Comparison of ENCODE assay signal across 8 mouse cellular contexts in genomic region chr16:32812888-32813361, GRCm38 (mm10). TPM values are rescaled to one million over a fixed set of nuclear protein-coding genes. Genes with fewer than 3 reads are reported as not detected.
DNase-seq lines count a peak whose midpoint lies in the region; ATAC-seq and TF ChIP-seq lines count a peak whose summit lies in the region.

No protein-coding gene starts in this region.

- H3K9ac ChIP-seq in hindbrain, embryonic 12.5 days, result no peak overlapping the region
- no peak overlapping the region for H3K9ac ChIP-seq in intestine, postnatal 0 days (ENCODE audit: low read depth, low read length)
- no peak overlapping the region for H3K9ac ChIP-seq in midbrain, embryonic 13.5 days (replicated peaks)

- TF ChIP-seq CTCF in intestine, postnatal 0 days (IDR thresholded peaks at IDR 0.05; ENCODE audit: low read depth), result peak; percentile 97

- H3K27me3 ChIP-seq in hindbrain, embryonic 10.5 days (ENCODE audit: insufficient read depth, poor library complexity, severe bottlenecking), result peaks cover 10% of the 10 kb centered on the region; the same call in 1 of the 2 replicates
- H3K27me3 ChIP-seq in hindbrain, embryonic 12.5 days, result no peaks in the 10 kb centered on the region; the same call in 1 of the 2 replicates
- H3K27me3 ChIP-seq in intestine, postnatal 0 days (replicated peaks; ENCODE audit: control insufficient read depth, insufficient read depth, low read length), result no peaks in the 10 kb centered on the region
- H3K27me3 ChIP-seq in limb, embryonic 10.5 days (ENCODE audit: low read depth, poor library complexity, severe bottlenecking), result peaks cover 6% of the 10 kb centered on the region
- H3K27me3 ChIP-seq in midbrain, embryonic 13.5 days, result 0 out of 2 replicates have a peak, but pooled peaks cover 3% of the 10 kb centered on the region

- WGBS in hindbrain, embryonic 10.5 days, result 3% methylated on average over 9 of the region's 9 CpGs
- WGBS in hindbrain, embryonic 12.5 days, result 3% methylated on average over 9 of the region's 9 CpGs
- 2% methylated on average over 9 of the region's 9 CpGs for WGBS in intestine, postnatal 0 days
- 1% methylated on average over 9 of the region's 9 CpGs for WGBS in limb, embryonic 10.5 days
- WGBS in midbrain, embryonic 13.5 days, result 2% methylated on average over 9 of the region's 9 CpGs

- intact Hi-C loops in gastrocnemius, postnatal 36 days (cut with DNase I), result loop anchor here (5.0 kb wide), 3 partner anchors 64 to 209 kb away; partner anchors contain the start of genes Fyttd1 and Rubcn

- H3K9me3 ChIP-seq in hindbrain, embryonic 10.5 days, result no peaks in the 10 kb centered on the region
- no peaks in the 10 kb centered on the region for H3K9me3 ChIP-seq in hindbrain, embryonic 12.5 days (replicated peaks)
- H3K9me3 ChIP-seq in intestine, postnatal 0 days (ENCODE audit: control insufficient read depth), result no peaks in the 10 kb centered on the region
- no peaks in the 10 kb centered on the region for H3K9me3 ChIP-seq in limb, embryonic 10.5 days (replicated peaks)
- H3K9me3 ChIP-seq in midbrain, embryonic 13.5 days, result no peaks in the 10 kb centered on the region

- H3K27ac ChIP-seq in hindbrain, embryonic 10.5 days, result no peak overlapping the region
- H3K27ac ChIP-seq in hindbrain, embryonic 12.5 days, result no peak overlapping the region
- H3K27ac ChIP-seq in intestine, postnatal 0 days (ENCODE audit: low read depth, low read length), result no peak overlapping the region
- H3K27ac ChIP-seq in limb, embryonic 10.5 days, result no peak overlapping the region
- no peak overlapping the region for H3K27ac ChIP-seq in midbrain, embryonic 13.5 days

- no peaks in the 10 kb centered on the region for H3K36me3 ChIP-seq in hindbrain, embryonic 10.5 days
- H3K36me3 ChIP-seq in hindbrain, embryonic 12.5 days, result no peaks in the 10 kb centered on the region
- H3K36me3 ChIP-seq in intestine, postnatal 0 days (ENCODE audit: control insufficient read depth, insufficient read depth), result no peaks in the 10 kb centered on the region
- H3K36me3 ChIP-seq in limb, embryonic 10.5 days, result no peaks in the 10 kb centered on the region
- no peaks in the 10 kb centered on the region for H3K36me3 ChIP-seq in midbrain, embryonic 13.5 days

- ATAC-seq in hindbrain, embryonic 12.5 days (ENCODE audit: low FRiP score), result no peak
- no peak for ATAC-seq in intestine, postnatal 0 days
- peak; percentile 58; the same call in 1 of the 2 replicates for ATAC-seq in midbrain, embryonic 13.5 days

- no peak overlapping the region; the same call in 1 of the 2 replicates for H3K4me2 ChIP-seq in hindbrain, embryonic 12.5 days (replicated peaks)
- peak overlapping the region; percentile 47 for H3K4me2 ChIP-seq in intestine, postnatal 0 days (replicated peaks; ENCODE audit: low read depth)
- no peak overlapping the region for H3K4me2 ChIP-seq in midbrain, embryonic 13.5 days (replicated peaks)

- DNase-seq in hindbrain, embryonic 10.5 days (ENCODE audit: low spot score), result peak; percentile 84
- DNase-seq in embryo, embryonic 11 days, result peak; percentile 92
- DNase-seq in gastrocnemius, postnatal 36 days, result peak; percentile 77 to 85
- DNase-seq in limb, embryonic 10.5 days (ENCODE audit: low spot score), result peak; percentile 89
- peak; percentile 68 for DNase-seq in spleen, adult 12 weeks (ENCODE audit: low spot score)

- H3K4me3 ChIP-seq in hindbrain, embryonic 10.5 days, result no peak overlapping the region
- no peak overlapping the region for H3K4me3 ChIP-seq in hindbrain, embryonic 12.5 days
- 0 out of 2 replicates have a peak overlapping the region, but pooled peaks have one; percentile 11 for H3K4me3 ChIP-seq in intestine, postnatal 0 days (ENCODE audit: low read depth, low read length)
- no peak overlapping the region; the same call in 1 of the 2 replicates for H3K4me3 ChIP-seq in limb, embryonic 10.5 days
- H3K4me3 ChIP-seq in midbrain, embryonic 13.5 days (replicated peaks), result no peak overlapping the region

- peaks cover 21% of the 10 kb centered on the region for H3K4me1 ChIP-seq in hindbrain, embryonic 10.5 days (replicated peaks)
- H3K4me1 ChIP-seq in hindbrain, embryonic 12.5 days, result peaks cover 12% of the 10 kb centered on the region
- peaks cover 8% of the 10 kb centered on the region; the same call in 1 of the 2 replicates for H3K4me1 ChIP-seq in intestine, postnatal 0 days (replicated peaks; ENCODE audit: control insufficient read depth, insufficient read depth, low read length)
- H3K4me1 ChIP-seq in limb, embryonic 10.5 days, result peaks cover 23% of the 10 kb centered on the region
- H3K4me1 ChIP-seq in midbrain, embryonic 13.5 days (replicated peaks), result peaks cover 9% of the 10 kb centered on the region

RNA-seq across cellular contexts. Expression of gene Smbd1, which starts 2.6 kb away (rescaled TPM):
- not detected in 2 replicates for polyA plus RNA-seq in hindbrain, embryonic 10.5 days (2016; fragmentation: Nextera tagmentation; extraction: Ambion mirVana)
- not detected in 2 replicates for polyA plus RNA-seq in hindbrain, embryonic 12.5 days (2016; fragmentation: Nextera tagmentation; extraction: Ambion mirVana)
- not detected for total RNA-seq in gastrocnemius, postnatal 36 days (2021)
- polyA plus RNA-seq in intestine, postnatal 0 days (2015; fragmentation: Nextera tagmentation; extraction: Ambion mirVana), result 2.3 and 3.2 TPM in 2 replicates
- not detected in 2 replicates for polyA plus RNA-seq in limb, embryonic 10.5 days (2016; fragmentation: Nextera tagmentation; extraction: Ambion mirVana)
- not detected in 2 replicates for polyA plus RNA-seq in midbrain, embryonic 13.5 days (2015; fragmentation: Nextera tagmentation; extraction: Ambion mirVana)

RNA-seq across cellular contexts. Expression of gene Muc20, which starts 15.7 kb away (rescaled TPM):
- polyA plus RNA-seq in hindbrain, embryonic 10.5 days (2016; fragmentation: Nextera tagmentation; extraction: Ambion mirVana), result 0.09 TPM in 1 of 2 replicates, not detected in the other
- polyA plus RNA-seq in hindbrain, embryonic 12.5 days (2016; fragmentation: Nextera tagmentation; extraction: Ambion mirVana), result 0.06 and 0.13 TPM in 2 replicates
- under 1 TPM; 0.18 to 0.22 TPM for total RNA-seq in gastrocnemius, postnatal 36 days (2021)
- not detected in 2 replicates for polyA plus RNA-seq in intestine, postnatal 0 days (2015; fragmentation: Nextera tagmentation; extraction: Ambion mirVana)
- polyA plus RNA-seq in limb, embryonic 10.5 days (2016; fragmentation: Nextera tagmentation; extraction: Ambion mirVana), result not detected in 2 replicates
- not detected in 2 replicates for polyA plus RNA-seq in midbrain, embryonic 13.5 days (2015; fragmentation: Nextera tagmentation; extraction: Ambion mirVana)
